Mouse (Mus musculus) lung, embryonic 14.5 days (tissue): Measurements from ENCODE around the gene Carmil2. TPM values are rescaled to one million over a fixed set of nuclear protein-coding genes. Genes with fewer than 3 reads are reported as not detected.
A peak's percentile ranks its signal among the peaks of the same experiment; 100 is the strongest.

Experiments used
- ATAC-seq: fragments of 200-750 bp; cut with Nextera tagmentation; 2 replicates; pipeline ENCODE4 v1.8.0; 2017; ENCODE audit warnings: mild to moderate bottlenecking, moderate TSS enrichment, moderate library complexity; ENCODE audit not compliant: insufficient read depth
- DNase-seq: peaks from one replicate; pipeline ENCODE4 v3.0.0-alpha.2; 2015
- H3K27ac ChIP-seq: fragments of 300-500 bp; sonication (generic); 2 replicates; pipeline ENCODE4 v1.5.1; 2014; ENCODE audit warnings: low read depth, mild to moderate bottlenecking, moderate library complexity
- H3K27me3 ChIP-seq: fragments of 300-500 bp; sonication (generic); 2 replicates; pipeline ENCODE4 v1.6.1; 2014; ENCODE audit warnings: low read length, control low read depth; ENCODE audit not compliant: insufficient read depth
- H3K36me3 ChIP-seq: fragments of 300-500 bp; sonication (generic); 2 replicates; pipeline ENCODE4 v1.6.1; 2014; ENCODE audit warnings: control low read depth; ENCODE audit not compliant: insufficient read depth
- H3K4me1 ChIP-seq: fragments of 300-500 bp; sonication (generic); 2 replicates; pipeline ENCODE4 v1.6.1; 2014; ENCODE audit warnings: antibody characterized with exemption, control low read depth; ENCODE audit not compliant: insufficient read depth
- H3K4me2 ChIP-seq: fragments of 300-500 bp; sonication (generic); 2 replicates; pipeline ENCODE4 v1.6.1; 2014; ENCODE audit warnings: mild to moderate bottlenecking
- H3K4me3 ChIP-seq: fragments of 300-500 bp; sonication (generic); 2 replicates; pipeline ENCODE4 v1.5.1; 2014; ENCODE audit warnings: low read depth, low read length
- H3K9ac ChIP-seq: fragments of 300-500 bp; sonication (generic); 2 replicates; pipeline ENCODE4 v1.6.1; 2014
- H3K9me3 ChIP-seq: fragments of 300-500 bp; sonication (generic); 2 replicates; pipeline ENCODE4 v1.6.1; 2016; ENCODE audit warnings: low read depth, low read length, control low read depth
- CTCF ChIP-seq: IDR thresholded peaks from 2 replicates; pipeline ENCODE4 v1.5.1; 2016; ENCODE audit warnings: antibody characterized with exemption, low read depth
- WGBS: fragments of 180-500 bp; shearing (Covaris S2); extraction: QIAGEN DNeasy Blood & Tissue Kit; methylation state at CpG from one replicate; pipeline ENCODE4 v1.1.7; 2014; 5-methylcytosine and 5-hydroxymethylcytosine counted together
- polyA plus RNA-seq: library from polyadenylated mRNA; unstranded; fragments of >200 nt; fragmentation: Nextera tagmentation; extraction: Ambion mirVana; gene quantifications from 2 replicates; pipeline ENCODE4 v1.2.1, GENCODE M21; 2014

Gene Carmil2
- polyA plus RNA-seq, 1 experiment from 2014 or later = 1.1 TPM

DNA sequence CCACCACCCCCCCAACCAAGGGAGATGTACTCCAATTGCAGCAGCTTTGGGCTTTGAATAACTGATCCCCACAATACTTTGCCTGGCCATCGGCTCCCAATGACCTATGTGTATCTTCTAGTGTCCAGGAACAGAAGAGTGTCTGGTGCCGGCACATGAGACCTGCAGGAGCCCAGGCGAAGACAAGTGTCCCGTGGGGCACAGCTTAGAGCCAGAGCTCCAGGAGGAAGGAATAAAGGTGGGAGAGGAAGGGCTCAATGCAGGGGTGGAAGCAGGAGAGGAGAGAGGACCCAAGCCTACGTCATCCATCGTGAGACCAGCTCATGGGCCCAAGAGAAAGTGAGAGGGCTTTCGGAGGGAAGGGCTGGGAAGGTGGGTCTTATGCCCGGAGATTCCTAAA, 22.6 kb downstream of the Carmil2 start:
- DNase-seq (no peak), ATAC-seq (peak; percentile 0; the same call in 1 of the 2 replicates)
- Histone ChIP-seq H3K4me1 (peaks cover 4% of the 10 kb centered on the region; the same call in 1 of the 2 replicates), H3K27me3 (no peaks in the 10 kb centered on the region), H3K4me2 (no peak overlapping the region), H3K27ac (no peak overlapping the region), H3K4me3 (no peak overlapping the region), H3K9me3 (no peaks in the 10 kb centered on the region), H3K9ac (no peak overlapping the region), H3K36me3 (peaks cover 9% of the 10 kb centered on the region)
- 89% methylated on average over 8 of the region's 8 CpGs for WGBS
- TF ChIP-seq CTCF = no peak

DNA sequence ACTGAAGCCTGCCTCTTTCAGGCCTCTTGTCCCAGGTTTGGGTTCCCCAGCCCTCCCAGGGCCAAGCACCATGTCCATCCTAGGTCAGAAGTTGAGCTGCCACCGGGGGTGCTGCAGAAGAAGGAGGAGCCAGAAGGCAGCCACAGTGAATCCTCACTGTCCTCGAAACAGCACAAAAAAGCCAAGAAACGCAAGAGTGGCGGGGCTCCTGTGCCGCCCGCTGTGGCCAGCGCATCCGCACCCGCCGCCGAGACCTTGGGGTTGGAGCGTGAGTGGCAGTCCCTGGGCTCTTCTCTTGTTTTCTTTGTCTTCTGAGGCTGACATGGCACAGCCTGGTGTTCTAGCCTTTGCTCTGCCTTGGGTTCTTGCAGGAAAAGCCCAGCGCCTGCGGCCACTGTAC, 23.2 kb downstream of the Carmil2 start:
- Histone ChIP-seq H3K4me2 (no peak overlapping the region), H3K4me3 (no peak overlapping the region), H3K36me3 (peaks cover 2% of the 10 kb centered on the region; the same call in 1 of the 2 replicates), H3K27me3 (no peaks in the 10 kb centered on the region), H3K9ac (no peak overlapping the region), H3K27ac (no peak overlapping the region), H3K9me3 (no peaks in the 10 kb centered on the region), H3K4me1 (peaks cover 4% of the 10 kb centered on the region; the same call in 1 of the 2 replicates)
- 70% methylated on average over 14 of the region's 14 CpGs for WGBS
- ATAC-seq (no peak), DNase-seq (no peak)
- no peak for TF ChIP-seq CTCF

DNA sequence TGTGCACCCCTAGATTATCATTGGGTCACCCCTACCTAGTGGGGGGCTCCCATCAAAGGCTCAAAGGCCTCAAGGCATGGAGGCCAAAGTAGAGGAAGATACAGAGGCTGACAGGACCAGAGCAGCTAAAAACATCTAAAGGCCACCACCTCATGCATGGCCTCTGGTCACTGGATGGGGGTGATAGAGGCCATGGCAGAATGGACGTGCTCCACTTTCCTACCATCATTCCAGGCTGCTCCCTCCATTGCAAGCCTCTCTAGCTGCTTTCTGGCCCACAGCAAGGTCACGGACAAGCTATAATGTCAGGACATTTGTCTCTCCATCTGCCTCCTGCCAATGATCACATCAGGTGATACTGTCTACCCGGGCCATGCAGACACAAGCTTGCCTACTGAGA, 26.2 kb downstream of the Carmil2 start:
- Histone ChIP-seq H3K9me3 (no peaks in the 10 kb centered on the region), H3K27ac (no peak overlapping the region), H3K27me3 (no peaks in the 10 kb centered on the region), H3K36me3 (peaks cover 11% of the 10 kb centered on the region), H3K4me1 (peaks cover 1% of the 10 kb centered on the region; the same call in 1 of the 2 replicates), H3K4me3 (no peak overlapping the region), H3K4me2 (no peak overlapping the region), H3K9ac (no peak overlapping the region)
- DNase-seq = no peak
- no peak for TF ChIP-seq CTCF
- 76% methylated on average over 3 of the region's 3 CpGs for WGBS
- no peak for ATAC-seq

DNA sequence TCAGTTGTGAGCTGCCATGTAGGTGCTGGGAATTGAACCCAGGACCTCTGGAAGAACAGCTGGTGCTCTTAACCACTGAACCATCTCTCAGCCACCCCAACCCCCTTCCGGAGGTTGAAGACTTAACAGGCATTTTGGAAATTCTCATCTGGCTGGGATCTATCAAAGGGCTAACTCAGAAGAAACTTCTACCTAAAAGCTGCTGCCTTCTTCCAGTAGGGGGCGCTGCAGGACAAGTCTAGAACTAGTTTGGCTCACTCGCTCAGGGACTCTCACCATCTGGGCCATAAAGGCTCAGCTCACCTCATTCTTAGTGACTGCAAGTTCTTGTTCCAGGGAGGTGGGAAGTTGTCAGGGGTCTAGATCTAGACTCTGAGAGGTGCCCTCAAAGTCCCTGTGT, 28.1 kb downstream of the Carmil2 start:
- peak; percentile 89 for TF ChIP-seq CTCF
- Histone ChIP-seq H3K4me2 (no peak overlapping the region), H3K36me3 (peaks cover 12% of the 10 kb centered on the region), H3K9me3 (no peaks in the 10 kb centered on the region), H3K4me1 (no peaks in the 10 kb centered on the region), H3K27me3 (no peaks in the 10 kb centered on the region), H3K9ac (no peak overlapping the region), H3K4me3 (no peak overlapping the region), H3K27ac (no peak overlapping the region)
- peak; percentile 53 for ATAC-seq
- WGBS = 3% methylated on average over 3 of the region's 3 CpGs
- DNase-seq = peak; percentile 97

DNA sequence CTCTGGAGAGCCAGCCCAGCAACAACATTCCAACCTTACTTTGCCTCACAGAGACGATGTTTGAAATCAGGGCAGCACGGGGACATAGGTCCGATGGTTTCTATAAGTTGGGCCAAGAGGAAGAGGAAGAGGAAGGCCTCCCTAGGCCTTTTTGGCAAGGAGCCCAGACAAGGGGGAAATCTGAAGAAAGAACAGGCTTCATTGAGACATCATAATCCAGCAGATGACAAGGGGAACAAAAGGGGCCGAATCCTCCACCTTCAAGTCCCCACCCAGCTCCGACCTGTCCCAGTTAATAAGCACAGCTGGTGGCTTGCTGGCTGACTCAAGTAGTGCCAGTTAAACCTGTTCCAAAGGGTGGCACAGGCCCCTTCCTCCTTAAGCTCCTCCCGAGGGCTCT, 29.0 kb downstream of the Carmil2 start:
- no peak overlapping the region for H3K4me3 ChIP-seq
- peak overlapping the region; percentile 54; the same call in 1 of the 2 replicates for H3K27ac ChIP-seq
- no peaks in the 10 kb centered on the region for H3K9me3 ChIP-seq
- 57% methylated on average over 6 of the region's 6 CpGs for WGBS
- H3K27me3 ChIP-seq = no peaks in the 10 kb centered on the region
- H3K9ac ChIP-seq = no peak overlapping the region
- peak; percentile 71 for DNase-seq
- H3K4me1 ChIP-seq = no peaks in the 10 kb centered on the region
- TF ChIP-seq CTCF = no peak
- no peak overlapping the region for H3K4me2 ChIP-seq
- ATAC-seq = no peak
- H3K36me3 ChIP-seq = peaks cover 12% of the 10 kb centered on the region

DNA sequence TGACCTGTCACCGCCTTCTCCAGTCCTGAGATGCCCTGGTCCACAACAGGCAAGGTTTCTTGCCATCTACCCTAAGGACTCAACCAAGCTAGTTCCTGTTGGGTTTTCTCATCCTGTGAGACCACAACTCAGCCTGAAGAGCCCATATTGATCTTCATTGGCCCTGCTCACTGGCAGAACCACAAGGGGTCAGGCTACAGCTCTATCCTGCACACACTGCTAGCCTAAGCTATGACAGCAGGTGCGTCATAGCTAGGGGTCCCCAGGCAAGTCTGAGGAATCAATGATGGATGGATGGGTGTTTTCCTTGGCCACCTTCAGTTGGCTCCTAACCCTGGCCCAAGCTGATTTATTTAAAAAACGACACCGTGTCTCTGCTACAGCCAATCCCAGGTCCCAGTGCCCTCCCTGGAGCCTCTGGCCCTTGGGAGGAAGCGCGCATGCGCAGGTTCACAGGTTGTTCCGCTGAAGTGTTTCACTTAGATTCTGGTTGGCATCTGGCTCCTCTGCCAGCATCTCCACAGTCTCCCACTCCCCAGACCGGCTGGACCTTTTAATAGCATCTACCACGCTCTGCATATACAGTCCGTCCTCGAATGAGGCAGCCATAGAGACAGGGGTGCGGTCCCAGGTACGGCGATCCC, 30.4 kb downstream of the Carmil2 start:
- WGBS = 93% methylated on average over 15 of the region's 15 CpGs
- H3K27ac ChIP-seq = no peak overlapping the region
- H3K27me3 ChIP-seq = no peaks in the 10 kb centered on the region
- H3K36me3 ChIP-seq = peaks cover 12% of the 10 kb centered on the region
- H3K9me3 ChIP-seq = no peaks in the 10 kb centered on the region
- H3K4me3 ChIP-seq = no peak overlapping the region
- no peak overlapping the region for H3K4me2 ChIP-seq
- DNase-seq (no peak), ATAC-seq (no peak)
- no peak for TF ChIP-seq CTCF
- H3K9ac ChIP-seq = no peak overlapping the region
- no peaks in the 10 kb centered on the region for H3K4me1 ChIP-seq

DNA sequence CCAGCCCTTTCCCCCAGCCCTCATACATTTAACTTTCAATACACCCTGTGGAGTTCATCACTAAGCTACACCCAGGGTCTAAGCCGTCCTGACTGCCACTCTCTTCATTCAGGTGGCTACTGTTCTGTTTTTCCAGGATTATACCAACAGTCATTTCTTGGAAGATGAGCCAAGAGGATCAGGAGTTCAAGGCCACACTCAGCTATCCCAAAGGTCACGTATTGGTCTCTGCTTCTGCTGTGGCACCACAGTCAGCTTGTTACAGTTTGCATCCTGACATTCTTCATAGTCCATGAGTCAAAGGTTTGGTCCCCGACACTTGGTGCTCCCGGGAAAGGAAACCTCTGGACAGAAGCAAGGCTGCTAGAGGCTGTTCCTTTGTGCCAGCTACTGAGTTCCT, 33.6 kb downstream of the Carmil2 start:
- TF ChIP-seq CTCF = no peak
- no peak overlapping the region for H3K27ac ChIP-seq
- ATAC-seq = no peak
- no peak overlapping the region for H3K4me2 ChIP-seq
- 76% methylated on average over 4 of the region's 4 CpGs for WGBS
- H3K9me3 ChIP-seq = no peaks in the 10 kb centered on the region
- DNase-seq = no peak
- H3K4me1 ChIP-seq = no peaks in the 10 kb centered on the region
- peaks cover 22% of the 10 kb centered on the region for H3K36me3 ChIP-seq
- no peak overlapping the region for H3K9ac ChIP-seq
- H3K27me3 ChIP-seq = no peaks in the 10 kb centered on the region
- no peak overlapping the region for H3K4me3 ChIP-seq
